Mouse (Mus musculus) spleen, embryonic (tissue): ENCODE data around the gene Phf5a.

Source experiments
- CTCF ChIA-PET: fragments of 350-600 bp; sonication (Branson Sonifier 250); formaldehyde crosslinking; loops from one replicate; lab custom pipeline; 2022; lab: Charles Lee

Gene Phf5a

DNA sequence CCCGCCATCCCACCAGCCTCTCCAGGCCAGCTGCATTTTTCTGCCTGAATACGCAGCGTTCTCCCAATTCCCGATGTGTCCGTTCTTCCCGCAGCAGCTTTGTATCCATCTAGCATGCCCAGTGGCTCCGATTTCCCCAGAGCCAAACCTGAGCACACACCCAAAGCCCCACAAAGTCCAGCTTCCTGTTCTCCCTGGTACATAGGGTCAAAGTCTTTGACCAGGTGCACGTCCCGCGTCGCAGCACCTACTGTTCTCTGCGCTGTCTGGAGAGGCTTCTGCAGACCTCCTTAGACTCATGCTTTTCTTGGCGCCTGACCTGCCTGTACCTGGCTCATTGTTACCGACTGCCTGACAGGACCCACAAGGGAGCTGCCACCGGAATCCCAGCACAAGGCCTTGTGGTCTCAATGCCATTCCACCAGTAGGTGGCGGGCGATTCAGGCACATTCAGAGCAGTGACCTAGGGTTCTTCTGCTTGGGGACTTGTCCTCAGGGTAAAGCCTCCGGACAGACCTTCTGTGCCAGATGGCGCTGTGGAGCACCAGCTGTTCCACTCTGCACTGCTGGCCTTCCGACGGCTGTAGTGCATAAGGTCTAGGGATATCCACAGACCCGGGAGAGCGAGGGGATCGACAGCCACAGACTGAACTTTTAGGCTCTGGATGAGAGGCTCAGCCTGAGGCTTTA lies 40.4 kb downstream of the Phf5a start:
- CTCF ChIA-PET, result interaction anchor here (0.5 to 1.0 kb wide), 9 partner anchors 13 to 189 kb away, joined by 3 to 6 read pairs (median 4); no protein-coding TSS in a partner anchor

DNA sequence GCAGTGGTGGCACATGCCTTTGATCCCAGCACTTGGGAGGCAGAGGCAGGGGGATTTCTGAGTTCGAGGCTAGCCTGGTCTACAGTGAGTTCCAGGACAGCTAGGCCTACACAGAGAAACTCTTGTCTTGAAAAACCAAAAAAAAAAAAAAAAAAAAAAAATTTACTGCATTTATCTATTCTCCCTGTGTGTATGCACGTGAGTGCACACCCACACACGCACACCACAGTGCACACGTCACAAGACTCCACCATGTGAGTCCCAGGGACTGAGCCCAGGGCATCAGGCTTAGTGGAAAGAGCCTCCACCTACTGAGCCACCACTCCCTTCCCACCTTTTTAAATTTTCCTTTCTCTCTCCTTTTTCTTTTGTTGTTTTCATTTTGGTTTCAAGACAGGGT lies 41.2 kb downstream of the Phf5a start:
- CTCF ChIA-PET, result interaction anchor here (0.5 to 0.8 kb wide), 6 partner anchors 14 to 187 kb away, joined by 3 to 6 read pairs (median 4); no protein-coding TSS in a partner anchor

- CTCF ChIA-PET, result no interaction called here
Observed at GRCm38 (mm10) chr15:81829208-81829580, 42.5 kb downstream of the Phf5a start.

GRCm38 (mm10) chr15:81828426-81829207 lies 43.1 kb downstream of the Phf5a start:
- CTCF ChIA-PET, result no interaction called here

DNA sequence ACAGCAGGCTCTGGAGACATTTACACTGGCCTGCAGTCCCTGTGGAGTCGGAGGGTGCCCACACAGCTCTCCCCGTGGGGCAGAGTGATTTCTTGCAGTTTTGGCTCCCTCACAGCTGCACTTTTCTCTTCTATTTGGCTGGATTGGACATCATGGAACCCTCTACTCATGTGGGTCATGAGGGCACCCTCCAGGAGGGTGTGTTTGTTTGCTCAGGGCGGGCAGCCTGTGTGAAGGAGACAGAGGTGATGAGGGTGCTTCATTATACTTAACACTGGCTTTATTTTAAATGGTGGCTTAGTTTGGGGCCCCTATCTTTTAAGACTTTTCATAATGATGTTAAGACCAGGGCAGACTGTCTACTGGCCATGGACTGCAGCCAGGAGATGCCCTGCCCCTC lies 46.9 kb downstream of the Phf5a start:
- CTCF ChIA-PET, result no interaction called here

GRCm38 (mm10) chr15:81822631-81823030 lies 49.1 kb downstream of the Phf5a start:
- CTCF ChIA-PET, result no interaction called here

GRCm38 (mm10) chr15:81818404-81818803 lies 53.3 kb downstream of the Phf5a start:
- CTCF ChIA-PET, result no interaction called here

DNA sequence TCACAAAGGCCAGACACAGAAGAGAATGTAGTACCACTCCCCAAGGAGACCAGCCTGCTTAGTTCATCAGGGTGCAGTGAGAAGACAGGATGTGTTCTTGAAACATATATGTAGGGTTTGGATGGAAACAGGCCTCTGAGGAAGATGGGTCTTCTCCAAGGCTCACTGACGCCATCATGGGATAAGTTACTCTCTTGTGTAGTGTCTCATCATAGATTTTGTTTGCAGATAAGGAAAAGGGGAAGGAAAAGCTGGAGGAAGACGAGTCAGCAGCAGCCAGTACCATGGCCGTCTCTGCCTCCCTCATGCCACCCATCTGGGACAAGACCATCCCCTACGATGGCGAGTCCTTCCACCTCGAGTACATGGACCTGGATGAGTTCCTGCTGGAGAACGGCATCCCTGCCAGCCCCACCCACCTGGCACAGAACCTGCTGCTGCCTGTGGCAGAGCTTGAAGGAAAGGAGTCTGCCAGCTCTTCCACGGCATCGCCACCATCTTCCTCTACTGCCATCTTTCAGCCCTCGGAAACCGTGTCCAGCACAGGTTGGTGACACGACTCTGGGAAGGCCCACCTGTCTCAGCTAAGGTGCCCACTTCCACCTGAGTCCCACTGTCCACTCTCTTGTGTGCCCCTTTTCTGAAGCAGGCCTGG lies 56.9 kb downstream of the Phf5a start:
- CTCF ChIA-PET, result no interaction called here
